Mouse (Mus musculus) duodenum, adult 2 months (tissue): ENCODE measurements around the gene Fra10ac1. TPM values are rescaled to one million over a fixed set of nuclear protein-coding genes. Genes with fewer than 3 reads are reported as not detected.

ENCODE experiments used
- polyA plus RNA-seq: library from polyadenylated mRNA; depleted of rRNA; stranded (reverse); fragments of >200 nt; gene quantifications from 2 replicates; pipeline ENCODE4 v1.2.3, GENCODE M21; 2012; ENCODE audit warnings: low replicate concordance; rRNA removed

Gene Fra10ac1
- 0.84 and 2.4 TPM in 2 replicates for polyA plus RNA-seq

GRCm38 (mm10) chr19:38223905-38224684 is at the start of gene Fra10ac1:
Fra10ac1 (minus strand) TSS chr19:38224156.

GRCm38 (mm10) chr19:38264505-38265500 is 40.8 kb upstream of the Fra10ac1 start, which contains the start of gene Lgi1:
Lgi1 (plus strand) TSS chr19:38264536.

Other genes with a start within 250 kb of the Fra10ac1 start
- 4.4 and 4.8 TPM in 2 replicates for gene Myof, start 180.6 kb downstream of the Fra10ac1 start, polyA plus RNA-seq
- 0.44 and 0.75 TPM in 2 replicates for gene Cep55, start 169.1 kb downstream of the Fra10ac1 start, polyA plus RNA-seq
- gene Ffar4, start 127.1 kb downstream of the Fra10ac1 start, polyA plus RNA-seq: 5.6 and 6.6 TPM in 2 replicates
- 5.7 and 7.3 TPM in 2 replicates for gene Rbp4, start 98.9 kb downstream of the Fra10ac1 start, polyA plus RNA-seq
- gene Pde6c, start 91.4 kb downstream of the Fra10ac1 start, polyA plus RNA-seq: not detected in 2 replicates
- gene Lgi1, start 40.4 kb upstream of the Fra10ac1 start, polyA plus RNA-seq: not detected in 2 replicates
- gene Slc35g1, start 171.8 kb upstream of the Fra10ac1 start, polyA plus RNA-seq: 18.7 and 46.0 TPM in 2 replicates